9 mouse cellular contexts compared by ENCODE assay signal in the genomic region with DNA sequence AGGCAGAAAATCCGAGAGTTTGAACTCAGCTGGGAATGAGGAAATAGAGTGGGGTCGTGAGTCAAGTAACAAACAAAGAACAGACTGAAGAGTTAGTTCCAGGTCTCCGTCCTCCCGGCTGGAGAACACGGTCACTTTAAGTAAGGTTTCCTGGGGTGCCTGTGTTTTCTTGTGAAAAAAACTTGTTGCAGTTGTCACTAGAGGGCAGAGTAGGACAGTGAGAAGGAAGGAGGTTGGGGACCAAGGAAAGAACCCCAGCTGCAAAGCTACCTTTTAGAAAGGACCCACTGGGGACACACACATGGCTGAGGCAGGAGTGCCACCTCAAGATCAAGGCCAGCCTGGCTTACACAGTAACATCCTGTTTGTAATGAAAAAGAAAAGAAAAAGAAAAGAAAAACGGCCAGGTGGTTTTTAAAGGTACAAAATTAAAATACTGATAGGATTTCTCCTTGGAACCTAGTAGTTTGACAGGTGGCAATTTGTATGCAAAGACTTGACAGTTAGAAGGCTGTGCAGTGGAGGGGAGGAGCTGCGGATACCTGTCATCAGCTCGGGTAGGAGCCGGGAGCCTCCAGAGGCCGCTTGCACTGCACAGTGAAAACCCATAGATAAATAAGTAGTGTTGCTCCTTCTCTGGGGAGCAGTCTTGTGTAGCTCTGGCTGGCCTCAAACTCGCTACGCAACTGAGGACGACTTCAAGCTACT. TPM values are rescaled to one million over a fixed set of nuclear protein-coding genes. Genes with fewer than 3 reads are reported as not detected.
A peak's percentile ranks its signal among the peaks of the same experiment; 100 is the strongest.
DNase-seq lines count a peak whose midpoint lies in the region; ATAC-seq and TF ChIP-seq lines count a peak whose summit lies in the region.
"Had no signal": no experiment of that assay in that cellular context is flagged by ENCODE, and none has a peak within 500 bp of the region (broad histone marks: within the 10 kb centered on the region; RNA-seq: fewer than 3 reads in every experiment).

No protein-coding gene starts in this region.

- peaks cover 18% of the 10 kb centered on the region for H3K79me2 ChIP-seq in CH12.LX (replicated peaks; ENCODE audit: control insufficient read depth, extremely low read depth, insufficient read depth, poor library complexity, severe bottlenecking)

- TF ChIP-seq CTCF in CH12.LX (conservative IDR thresholded peaks at IDR 0.05 in 1 of 2, IDR thresholded peaks at IDR 0.05 in 1 of 2; ENCODE audit: low read depth in 2 of 2, low read length in 2 of 2), result peak in 1 of 2 experiments; percentile 89; a peak in 3 of 4 replicates

- TF ChIP-seq EP300 in CH12.LX (IDR thresholded peaks at IDR 0.05; ENCODE audit: low read length), result no peak

- TF ChIP-seq POLR2A in CH12.LX (IDR thresholded peaks at IDR 0.05; ENCODE audit: low read depth, low read length), result no peak

- peak; percentile 86 for TF ChIP-seq RAD21 in CH12.LX (IDR thresholded peaks at IDR 0.05; ENCODE audit: low read depth, low read length)

- no peak overlapping the region for H3K27ac ChIP-seq in CH12.LX (ENCODE audit: insufficient read depth, low read depth)
- H3K27ac ChIP-seq in intestine, embryonic 16.5 days (ENCODE audit: low read length), result no peak overlapping the region
- no peak overlapping the region for H3K27ac ChIP-seq in forebrain, embryonic 13.5 days
- H3K27ac ChIP-seq: limb, embryonic 15.5 days had no signal

- H3K36me3 ChIP-seq in CH12.LX (replicated peaks in 1 of 2; ENCODE audit: control insufficient read depth in 1 of 2, insufficient read depth in 1 of 2, low read length in 1 of 2), result peaks cover 26 to 43% of the 10 kb centered on the region in 2 experiments
- H3K36me3 ChIP-seq in intestine, embryonic 16.5 days (ENCODE audit: control insufficient read depth, insufficient read depth, low read length), result peaks cover 7% of the 10 kb centered on the region; the same call in 1 of the 2 replicates
- peaks cover 33% of the 10 kb centered on the region for H3K36me3 ChIP-seq in forebrain, embryonic 13.5 days (ENCODE audit: poor library complexity, severe bottlenecking)

- no peak overlapping the region for H3K4me3 ChIP-seq in CH12.LX (replicated peaks in 1 of 3; ENCODE audit: low read depth in 2 of 3, low read length in 2 of 3, poor library complexity in 1 of 3)
- no peak overlapping the region for H3K4me3 ChIP-seq in intestine, embryonic 16.5 days (ENCODE audit: low read length)
- H3K4me3 ChIP-seq in forebrain, embryonic 13.5 days, result no peak overlapping the region
- H3K4me3 ChIP-seq: limb, embryonic 15.5 days had no signal

- DNase-seq in gastrocnemius, adult 18-20 months (ENCODE audit: low spot score), result peak; percentile 56
- DNase-seq in gastrocnemius, postnatal 14 days, result no peak
- peak; percentile 51 for DNase-seq in CH12.LX (ENCODE audit: extremely low read depth)
- peak; percentile 51 for DNase-seq in embryo, embryonic 9.5 days (ENCODE audit: extremely low spot score)
- peak; percentile 78 for DNase-seq in lung, postnatal 10 days
- no peak for DNase-seq in ovary, postnatal 36 days (ENCODE audit: low spot score)

- intact Hi-C loops in gastrocnemius, postnatal 14 days (cut with DNase I; ENCODE audit: low total_unique reads), result no loop called here

- H3K9ac ChIP-seq in CH12.LX (ENCODE audit: insufficient read depth, low read depth), result no peak overlapping the region
- peak overlapping the region; percentile 31; the same call in 1 of the 2 replicates for H3K9ac ChIP-seq in intestine, embryonic 16.5 days (ENCODE audit: low read depth, low read length)
- no peak overlapping the region for H3K9ac ChIP-seq in forebrain, embryonic 13.5 days
- H3K9ac ChIP-seq: limb, embryonic 15.5 days had no signal

- H3K27me3 ChIP-seq in CH12.LX (replicated peaks), result no peaks in the 10 kb centered on the region
- H3K27me3 ChIP-seq in intestine, embryonic 16.5 days (replicated peaks; ENCODE audit: control insufficient read depth, insufficient read depth, low read length), result no peaks in the 10 kb centered on the region
- peaks cover 3% of the 10 kb centered on the region; the same call in 1 of the 2 replicates for H3K27me3 ChIP-seq in forebrain, embryonic 13.5 days
- H3K27me3 ChIP-seq: limb, embryonic 15.5 days had no signal

- H3K4me2 ChIP-seq in CH12.LX (ENCODE audit: insufficient read depth, low read depth, poor library complexity, severe bottlenecking), result no peak overlapping the region
- H3K4me2 ChIP-seq in intestine, embryonic 16.5 days (ENCODE audit: low read depth, low read length), result no peak overlapping the region
- no peak overlapping the region for H3K4me2 ChIP-seq in forebrain, embryonic 13.5 days
- H3K4me2 ChIP-seq: limb, embryonic 15.5 days had no signal

- H3K9me3 ChIP-seq in CH12.LX (replicated peaks; ENCODE audit: low read length), result no peaks in the 10 kb centered on the region
- H3K9me3 ChIP-seq in intestine, embryonic 16.5 days (ENCODE audit: control insufficient read depth, low read length), result no peaks in the 10 kb centered on the region
- no peaks in the 10 kb centered on the region for H3K9me3 ChIP-seq in forebrain, embryonic 13.5 days (replicated peaks)
- H3K9me3 ChIP-seq: limb, embryonic 15.5 days had no signal

- 0 out of 2 replicates have a peak, but pooled peaks have one; percentile 11 for ATAC-seq in intestine, embryonic 16.5 days
- no peak for ATAC-seq in forebrain, embryonic 13.5 days

- in situ Hi-C loops in CH12.LX (cut with MboI; ENCODE audit: low pct_ligation_motif_present, low pct_unique_long_range_greater_than_20kb, low sequenced_read_pairs), result loop anchor here (5.0 kb wide), 1 partner anchor 101 kb away; a partner anchor contains a TSS

- peaks cover 5 to 10% of the 10 kb centered on the region in 2 experiments for H3K4me1 ChIP-seq in CH12.LX (ENCODE audit: control insufficient read depth in 1 of 2, insufficient read depth in 2 of 2)
- H3K4me1 ChIP-seq in intestine, embryonic 16.5 days (ENCODE audit: control insufficient read depth, insufficient read depth, low read length), result peaks cover 13% of the 10 kb centered on the region
- H3K4me1 ChIP-seq in forebrain, embryonic 13.5 days, result peaks cover 15% of the 10 kb centered on the region

- WGBS in intestine, embryonic 16.5 days, result 13% methylated on average over 13 of the region's 13 CpGs
- 18% methylated on average over 13 of the region's 13 CpGs for WGBS in forebrain, embryonic 13.5 days

- dilution Hi-C loops in CH12.LX (cut with MboI; ENCODE audit: extremely low pct_ligation_motif_present, extremely low pct_unique_long_range_greater_than_20kb, low sequenced_read_pairs), result no loop called here

TF ChIP-seq in CH12.LX, 34 proteins besides CTCF, POLR2A, EP300 and RAD21 (continues in another document):
- no peak for TF ChIP-seq NRF1 (IDR thresholded peaks at IDR 0.05; ENCODE audit: low read depth, low read length)
- TF ChIP-seq SMC3 (IDR thresholded peaks at IDR 0.05; ENCODE audit: low read depth, low read length), result peak; percentile 77
- peak; percentile 78; the same call in 1 of the 2 replicates for TF ChIP-seq ZNF384 (IDR thresholded peaks at IDR 0.05; ENCODE audit: low read depth, low read length)
- TF ChIP-seq E2F4 (IDR thresholded peaks at IDR 0.05; ENCODE audit: insufficient replicate concordance, low read depth, low read length), result no peak
- TF ChIP-seq SIN3A (IDR thresholded peaks at IDR 0.05; ENCODE audit: low read length), result 0 out of 2 replicates have a peak, but pooled peaks have one; percentile 21
- no peak for TF ChIP-seq PAX5 (IDR thresholded peaks at IDR 0.05; ENCODE audit: low read length)
- TF ChIP-seq ETS1 (conservative IDR thresholded peaks at IDR 0.05; ENCODE audit: low read depth, low read length), result no peak

RNA-seq across cellular contexts. Expression of a gene that starts 3.2 kb away (rescaled TPM):
- 100 to 1,000 TPM in 1 of 2 experiments, 10 to 100 TPM in 1; 98.6 to 100 TPM for total RNA-seq in gastrocnemius, adult 18-20 months (2021)
- total RNA-seq in gastrocnemius, postnatal 14 days (2021), result 100 to 1,000 TPM; 105 to 114 TPM
- total RNA-seq in CH12.LX (2012; rRNA removed) (293 and 340 TPM in 2 replicates), CH12.LX (2014; rRNA removed) (205 and 211 TPM in 2 replicates)
- 387 and 392 TPM in 2 replicates for polyA plus RNA-seq in CH12.LX (2012; ENCODE audit: insufficient read length, low read depth)
- polyA plus RNA-seq in intestine, embryonic 16.5 days (2015; fragmentation: Nextera tagmentation; extraction: Ambion mirVana), result 261 and 297 TPM in 2 replicates
- 327 and 332 TPM in 2 replicates for polyA plus RNA-seq in forebrain, embryonic 13.5 days (2015; fragmentation: Nextera tagmentation; extraction: Ambion mirVana)

RNA-seq across cellular contexts. Expression of a gene that starts 13.6 kb away (rescaled TPM):
- total RNA-seq in gastrocnemius, adult 18-20 months (2021), result 1 to 10 TPM; 6.6 to 6.9 TPM
- 10 to 100 TPM in 1 of 2 experiments, 1 to 10 TPM in 1; 9.7 to 11.9 TPM for total RNA-seq in gastrocnemius, postnatal 14 days (2021)
- 346 and 359 TPM in 2 replicates for total RNA-seq in CH12.LX (2012; rRNA removed)
- 242 and 272 TPM in 2 replicates for total RNA-seq in CH12.LX (2014; rRNA removed)
- 359 and 389 TPM in 2 replicates for polyA plus RNA-seq in CH12.LX (2012; ENCODE audit: insufficient read length, low read depth)
- polyA plus RNA-seq in intestine, embryonic 16.5 days (2015; fragmentation: Nextera tagmentation; extraction: Ambion mirVana), result 79.5 and 97.6 TPM in 2 replicates
- polyA plus RNA-seq in forebrain, embryonic 13.5 days (2015; fragmentation: Nextera tagmentation; extraction: Ambion mirVana), result 57.7 and 65.2 TPM in 2 replicates

RNA-seq across cellular contexts. Expression of a gene that starts 22.1 kb away (rescaled TPM):
- total RNA-seq in gastrocnemius, adult 18-20 months (2021), result 1 to 10 TPM; 5.9 to 7.3 TPM
- total RNA-seq in gastrocnemius, postnatal 14 days (2021), result 1 to 10 TPM; 3.5 to 4.1 TPM
- total RNA-seq in CH12.LX (2012; rRNA removed), result 3.4 and 11.8 TPM in 2 replicates
- 1.4 and 2.0 TPM in 2 replicates for total RNA-seq in CH12.LX (2014; rRNA removed)
- polyA plus RNA-seq in CH12.LX (2012; ENCODE audit: insufficient read length, low read depth), result 0.57 and 1.1 TPM in 2 replicates
- 10.7 and 11.2 TPM in 2 replicates for polyA plus RNA-seq in intestine, embryonic 16.5 days (2015; fragmentation: Nextera tagmentation; extraction: Ambion mirVana)
- polyA plus RNA-seq in forebrain, embryonic 13.5 days (2015; fragmentation: Nextera tagmentation; extraction: Ambion mirVana), result 8.5 and 11.1 TPM in 2 replicates

RNA-seq across cellular contexts. Expression of a gene that starts 33.2 kb away (rescaled TPM):
- total RNA-seq in gastrocnemius, adult 18-20 months (2021), result 1 to 10 TPM; 1.8 to 2.8 TPM
- 1 to 10 TPM; 3.3 to 3.4 TPM for total RNA-seq in gastrocnemius, postnatal 14 days (2021)
- 18.8 and 25.2 TPM in 2 replicates for total RNA-seq in CH12.LX (2012; rRNA removed)
- total RNA-seq in CH12.LX (2014; rRNA removed), result 3.3 and 3.7 TPM in 2 replicates
- 11.0 and 11.2 TPM in 2 replicates for polyA plus RNA-seq in CH12.LX (2012; ENCODE audit: insufficient read length, low read depth)
- 16.2 and 18.3 TPM in 2 replicates for polyA plus RNA-seq in intestine, embryonic 16.5 days (2015; fragmentation: Nextera tagmentation; extraction: Ambion mirVana)
- 1.1 and 1.2 TPM in 2 replicates for polyA plus RNA-seq in forebrain, embryonic 13.5 days (2015; fragmentation: Nextera tagmentation; extraction: Ambion mirVana)

RNA-seq across cellular contexts. Expression of a gene that starts 58.1 kb away (rescaled TPM):
- 1 to 10 TPM; 6.0 to 6.7 TPM for total RNA-seq in gastrocnemius, adult 18-20 months (2021)
- 10 to 100 TPM; 11.6 to 12.8 TPM for total RNA-seq in gastrocnemius, postnatal 14 days (2021)
- total RNA-seq in CH12.LX (2012; rRNA removed) (121 and 130 TPM in 2 replicates), CH12.LX (2014; rRNA removed) (84.8 and 89.9 TPM in 2 replicates)
- polyA plus RNA-seq in CH12.LX (2012; ENCODE audit: insufficient read length, low read depth), result 145 and 190 TPM in 2 replicates
- 56.3 and 56.9 TPM in 2 replicates for polyA plus RNA-seq in intestine, embryonic 16.5 days (2015; fragmentation: Nextera tagmentation; extraction: Ambion mirVana)
- 92.4 and 103 TPM in 2 replicates for polyA plus RNA-seq in forebrain, embryonic 13.5 days (2015; fragmentation: Nextera tagmentation; extraction: Ambion mirVana)

Comparison
In these comparisons a context has a peak if more than half of its experiments do, and no peak if none do; other contexts are left out.
1. DNase-seq: peak in gastrocnemius, adult 18-20 months (single experiment), CH12.LX (single experiment), embryo, embryonic 9.5 days (single experiment) and lung, postnatal 10 days (single experiment); none in gastrocnemius, postnatal 14 days (single experiment) and ovary, postnatal 36 days (single experiment).
2. RNA of a gene that starts 13.6 kb away (total RNA-seq): 242 to 359 TPM in CH12.LX; 9.7 to 11.9 TPM in gastrocnemius, postnatal 14 days and 6.6 to 6.9 TPM in gastrocnemius, adult 18-20 months; every median in the first group is over 10 times any median in the second.